Mouse (Mus musculus): ENCODE results near the gene Olfr1361. TPM values are rescaled to one million over a fixed set of nuclear protein-coding genes. Genes with fewer than 3 reads are reported as not detected.

Olfr1361 gene
- not detected for total RNA-seq (2023)

DNA sequence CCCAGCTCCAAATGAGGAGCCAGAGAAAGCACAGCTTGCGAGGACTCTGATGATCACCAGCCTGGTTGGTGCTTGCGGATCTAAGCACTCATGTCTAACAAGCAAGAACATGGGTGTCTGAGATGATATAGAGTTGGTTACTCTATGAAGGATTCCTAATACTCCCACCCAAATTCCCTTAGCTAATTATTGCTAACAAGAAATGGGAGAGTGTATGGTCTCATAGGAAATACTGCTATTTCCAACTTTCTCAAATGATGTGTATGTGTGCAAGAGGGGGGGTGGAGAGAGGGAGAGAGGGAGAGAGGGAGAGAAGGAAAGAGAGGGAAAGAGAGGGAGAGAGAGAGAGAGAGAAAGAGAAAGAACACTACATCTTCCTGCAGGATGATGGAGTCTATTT lies at the start of gene Olfr1361:
Gene Olfr1361 (minus strand): TSS at position 101 of the 400 bp plus-strand sequence.

GRCm38 (mm10) chr13:21697811-21698210 lies 34.6 kb upstream of the Olfr1361 start, which contains the start of gene Olfr1359:
TSS of gene Olfr1359 (plus strand) at chr13:21698111.

DNA sequence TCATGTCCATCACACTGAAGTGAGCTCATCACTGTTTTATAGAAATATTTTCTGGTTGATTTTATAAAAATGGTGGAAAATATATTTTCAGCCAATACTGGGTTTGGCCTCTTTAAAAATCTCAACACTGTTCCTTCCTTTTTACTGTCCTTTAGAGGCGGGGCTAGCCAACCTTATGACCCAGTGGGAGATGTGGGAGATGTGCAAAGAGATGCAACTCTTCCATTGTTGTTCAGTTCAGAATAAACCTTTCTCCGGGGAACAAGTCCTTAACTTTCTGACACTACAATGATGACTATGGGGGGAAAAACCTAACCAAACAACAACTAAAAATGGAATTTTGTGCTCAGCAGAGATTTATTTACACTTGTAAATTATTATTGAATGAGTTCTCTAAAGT lies 14.1 kb upstream of the Olfr1361 start, which contains the start of gene Olfr1360:
Gene Olfr1360 (minus strand): TSS at position 101 of the 400 bp plus-strand sequence.

GRCm38 (mm10) chr13:21642418-21642817 lies 20.8 kb downstream of the Olfr1361 start, which contains the start of gene Olfr11:
TSS of gene Olfr11 (minus strand) at chr13:21642518.

GRCm38 (mm10) chr13:21613922-21614321 lies 49.3 kb downstream of the Olfr1361 start, which contains the start of gene Olfr1362:
TSS of gene Olfr1362 (minus strand) at chr13:21614022.

Other genes starting within 250 kb of the Olfr1361 start
- gene Pgbd1, start 222.3 kb downstream of the Olfr1361 start, total RNA-seq (2023), result 0.38 TPM
- gene Zscan26, start 209.7 kb downstream of the Olfr1361 start, total RNA-seq (2023), result 48.0 TPM
- gene Nkapl, start 194.9 kb downstream of the Olfr1361 start, total RNA-seq (2023), result not detected
- gene Zkscan4, start 184.5 kb downstream of the Olfr1361 start, total RNA-seq (2023), result not detected
- not detected for gene Gm10065, start 183.9 kb downstream of the Olfr1361 start, total RNA-seq (2023)
- gene AK157302, start 168.2 kb downstream of the Olfr1361 start, total RNA-seq (2023), result 3.8 TPM
- 15.9 TPM for gene Gm11273, start 162.0 kb downstream of the Olfr1361 start, total RNA-seq (2023)
- gene Zkscan8, start 132.3 kb downstream of the Olfr1361 start, total RNA-seq (2023), result 8.9 TPM
- gene Olfr1366, start 120.6 kb downstream of the Olfr1361 start, total RNA-seq (2023), result not detected
- gene Olfr1535, start 103.5 kb downstream of the Olfr1361 start, total RNA-seq (2023), result not detected
- gene Olfr1364, start 81.6 kb downstream of the Olfr1361 start, total RNA-seq (2023), result not detected
- not detected for gene Olfr1362, start 49.4 kb downstream of the Olfr1361 start, total RNA-seq (2023)
- gene Olfr11, start 20.9 kb downstream of the Olfr1361 start, total RNA-seq (2023), result not detected
- gene Olfr1360, start 14.0 kb upstream of the Olfr1361 start, total RNA-seq (2023), result not detected
- gene Olfr1359, start 34.7 kb upstream of the Olfr1361 start, total RNA-seq (2023), result not detected
- 38.5 TPM for gene Hist1h2bl, start 52.8 kb upstream of the Olfr1361 start, total RNA-seq (2023)
- gene Hist1h2ai, start 53.0 kb upstream of the Olfr1361 start, total RNA-seq (2023), result 23.2 TPM
- 51.3 TPM for gene Hist1h3h, start 54.3 kb upstream of the Olfr1361 start, total RNA-seq (2023)
- gene Hist1h2bm, start 58.7 kb upstream of the Olfr1361 start, total RNA-seq (2023), result 9.1 TPM
- 8.5 TPM for gene Hist1h4j, start 71.7 kb upstream of the Olfr1361 start, total RNA-seq (2023)
- 192 TPM for gene Hist1h4k, start 87.1 kb upstream of the Olfr1361 start, total RNA-seq (2023)
- 29.1 TPM for gene Hist1h2ak, start 90.4 kb upstream of the Olfr1361 start, total RNA-seq (2023)
- 72.0 TPM for gene Hist1h2bn, start 90.7 kb upstream of the Olfr1361 start, total RNA-seq (2023)
- 15.4 TPM for gene Hist1h1b, start 117.2 kb upstream of the Olfr1361 start, total RNA-seq (2023)
- 103 TPM for gene Hist1h3i, start 120.0 kb upstream of the Olfr1361 start, total RNA-seq (2023)
- 12.5 TPM for gene Hist1h2an, start 123.8 kb upstream of the Olfr1361 start, total RNA-seq (2023)
- 14.0 TPM for gene Hist1h2bp, start 124.1 kb upstream of the Olfr1361 start, total RNA-seq (2023)
- 25.5 TPM for gene Hist1h2bq, start 146.8 kb upstream of the Olfr1361 start, total RNA-seq (2023)
- gene Hist1h2ao, start 147.1 kb upstream of the Olfr1361 start, total RNA-seq (2023), result 52.1 TPM
- 202 TPM for gene Hist1h4m, start 148.4 kb upstream of the Olfr1361 start, total RNA-seq (2023)
- gene Hist1h4n, start 168.8 kb upstream of the Olfr1361 start, total RNA-seq (2023), result not detected
- gene Hist1h2ap, start 170.1 kb upstream of the Olfr1361 start, total RNA-seq (2023), result 61.1 TPM
- gene Hist1h2br, start 170.4 kb upstream of the Olfr1361 start, total RNA-seq (2023), result 25.7 TPM

Data from CD4-positive naive resting alpha-beta T cell, adult 76 days (primary cell).